Mouse (Mus musculus): ENCODE measurements at regions not wholly inside any gene's neighbourhood (a gene's known extent, or its start where the extent isn't known, plus 50 kb on each side); places are given as distances from the start of the nearest gene placed in this dataset.

GRCm38 (mm10) chr1:89288001-89288400 is 166.6 kb upstream of the Agap1 start:
- no peak for DNase-seq (ENCODE audit: extremely low read depth, insufficient read length, low spot score)

- no peak for DNase-seq (ENCODE audit: extremely low read depth, insufficient read length, low spot score)
Measured at GRCm38 (mm10) chr1:89288921-89289320, 165.7 kb upstream of the Agap1 start.

- DNase-seq (ENCODE audit: extremely low read depth, insufficient read length, low spot score) = no peak
Measured at GRCm38 (mm10) chr1:89296691-89297090, 157.9 kb upstream of the Agap1 start.

- DNase-seq (ENCODE audit: extremely low read depth, insufficient read length, low spot score) = no peak
Measured at GRCm38 (mm10) chr1:89297766-89298165, 156.8 kb upstream of the Agap1 start.

- no peak for DNase-seq (ENCODE audit: extremely low read depth, insufficient read length, low spot score)
Measured at GRCm38 (mm10) chr1:89301151-89301550, 153.5 kb upstream of the Agap1 start.

GRCm38 (mm10) chr1:89302368-89302951 is 152.1 kb upstream of the Agap1 start:
- DNase-seq (ENCODE audit: extremely low read depth, insufficient read length, low spot score) = peak; percentile 14

- no peak for DNase-seq (ENCODE audit: extremely low read depth, insufficient read length, low spot score)
Measured at GRCm38 (mm10) chr1:89305171-89305570, 149.4 kb upstream of the Agap1 start.

GRCm38 (mm10) chr1:89308788-89309187 is 145.8 kb upstream of the Agap1 start:
- no peak for DNase-seq (ENCODE audit: extremely low read depth, insufficient read length, low spot score)

GRCm38 (mm10) chr1:89313064-89313463 is 141.5 kb upstream of the Agap1 start:
- no peak for DNase-seq (ENCODE audit: extremely low read depth, insufficient read length, low spot score)

GRCm38 (mm10) chr1:89317897-89318296 is 136.7 kb upstream of the Agap1 start:
- no peak for DNase-seq (ENCODE audit: extremely low read depth, insufficient read length, low spot score)

- no peak for DNase-seq (ENCODE audit: extremely low read depth, insufficient read length, low spot score)
Measured at GRCm38 (mm10) chr1:89318663-89319062, 135.9 kb upstream of the Agap1 start.

GRCm38 (mm10) chr1:89322621-89323020 is 132.0 kb upstream of the Agap1 start:
- no peak for DNase-seq (ENCODE audit: extremely low read depth, insufficient read length, low spot score)

- no peak for DNase-seq (ENCODE audit: extremely low read depth, insufficient read length, low spot score)
Measured at GRCm38 (mm10) chr1:89323091-89323490, 131.5 kb upstream of the Agap1 start.

GRCm38 (mm10) chr1:89331352-89331751 is 123.3 kb upstream of the Agap1 start:
- no peak for DNase-seq (ENCODE audit: extremely low read depth, insufficient read length, low spot score)

- no peak for DNase-seq (ENCODE audit: extremely low read depth, insufficient read length, low spot score)
Measured at GRCm38 (mm10) chr1:89332676-89333075, 121.9 kb upstream of the Agap1 start.

- DNase-seq (ENCODE audit: extremely low read depth, insufficient read length, low spot score) = no peak
Measured at GRCm38 (mm10) chr1:89337861-89338260, 116.7 kb upstream of the Agap1 start.

GRCm38 (mm10) chr1:89342794-89343193 is 111.8 kb upstream of the Agap1 start:
- DNase-seq (ENCODE audit: extremely low read depth, insufficient read length, low spot score) = no peak

GRCm38 (mm10) chr1:89344546-89344945 is 110.1 kb upstream of the Agap1 start:
- DNase-seq (ENCODE audit: extremely low read depth, insufficient read length, low spot score) = peak; percentile 25

GRCm38 (mm10) chr1:89347341-89347740 is 107.3 kb upstream of the Agap1 start:
- DNase-seq (ENCODE audit: extremely low read depth, insufficient read length, low spot score) = no peak

- DNase-seq (ENCODE audit: extremely low read depth, insufficient read length, low spot score) = no peak
Measured at GRCm38 (mm10) chr1:89352936-89353335, 101.7 kb upstream of the Agap1 start.

GRCm38 (mm10) chr1:89359257-89359656 is 95.3 kb upstream of the Agap1 start:
- DNase-seq (ENCODE audit: extremely low read depth, insufficient read length, low spot score) = no peak

GRCm38 (mm10) chr1:89364547-89365305 is 89.9 kb upstream of the Agap1 start:
- DNase-seq (ENCODE audit: extremely low read depth, insufficient read length, low spot score) = no peak
